Mouse (Mus musculus): ENCODE results near the gene Depdc7. TPM values are rescaled to one million over a fixed set of nuclear protein-coding genes. Genes with fewer than 3 reads are reported as not detected.
A peak's percentile ranks its signal among the peaks of the same experiment; 100 is the strongest.

Gene Depdc7
- total RNA-seq, 4 experiments from 2014 or later: 2.6 to 3.6 (median 3.2) TPM

DNA sequence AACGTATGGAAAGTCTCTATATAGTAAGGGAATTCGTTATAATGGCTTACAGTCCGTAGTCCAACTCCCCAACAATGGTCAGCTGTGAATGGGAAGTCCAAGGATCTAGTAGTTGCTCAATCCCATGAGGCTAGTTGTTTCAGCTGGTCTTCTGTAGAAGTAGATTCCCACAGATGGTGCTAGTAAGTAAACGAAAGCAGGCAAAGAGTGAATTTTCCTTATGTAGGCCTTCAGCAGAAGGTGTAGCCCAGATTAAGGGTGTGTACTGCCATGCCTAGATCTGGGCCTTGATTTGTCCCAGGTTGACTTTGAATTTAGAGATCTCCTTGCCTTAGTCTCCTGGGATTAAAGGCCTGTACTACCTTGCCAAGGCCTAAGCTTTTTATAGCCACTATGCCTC, 26.4 kb downstream of the Depdc7 start, which contains the start of gene Pin1rt1:
TSS of gene Pin1rt1 (minus strand) at position 101 of the 400 bp plus-strand sequence.
- no peak for DNase-seq (ENCODE audit: low spot score in 2 of 2)

- DNase-seq (ENCODE audit: low spot score in 2 of 2): no peak
These were observed 28.4 kb downstream of the Depdc7 start for GRCm38 (mm10) chr2:104714254-104714691.

DNA sequence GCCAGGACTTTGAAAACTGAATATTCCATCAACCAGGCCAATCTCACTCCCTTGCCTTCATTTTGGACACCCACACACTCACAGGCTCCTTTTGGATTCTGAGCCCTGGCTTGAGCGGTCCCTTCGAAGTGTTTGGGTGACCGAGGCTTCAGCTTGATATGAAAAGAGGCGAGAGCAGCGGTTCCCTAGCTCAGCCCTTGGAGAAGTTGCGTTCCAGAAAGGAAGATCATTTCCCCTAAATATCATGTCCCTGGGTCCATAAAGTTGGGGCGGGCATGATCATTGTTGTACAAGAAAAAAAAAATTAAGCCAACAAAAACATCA, 30.2 kb downstream of the Depdc7 start:
- DNase-seq (ENCODE audit: low spot score in 2 of 2): no peak

GRCm38 (mm10) chr2:104711585-104712485, 30.8 kb downstream of the Depdc7 start, which contains the start of gene Tcp11l1:
Gene Tcp11l1 (minus strand): TSS chr2:104712169.
- DNase-seq (ENCODE audit: low spot score in 2 of 2): peak; percentile 52 to 72

- no peak for DNase-seq (ENCODE audit: low spot score in 2 of 2)
These were observed 31.9 kb downstream of the Depdc7 start for GRCm38 (mm10) chr2:104710670-104711370.

DNA sequence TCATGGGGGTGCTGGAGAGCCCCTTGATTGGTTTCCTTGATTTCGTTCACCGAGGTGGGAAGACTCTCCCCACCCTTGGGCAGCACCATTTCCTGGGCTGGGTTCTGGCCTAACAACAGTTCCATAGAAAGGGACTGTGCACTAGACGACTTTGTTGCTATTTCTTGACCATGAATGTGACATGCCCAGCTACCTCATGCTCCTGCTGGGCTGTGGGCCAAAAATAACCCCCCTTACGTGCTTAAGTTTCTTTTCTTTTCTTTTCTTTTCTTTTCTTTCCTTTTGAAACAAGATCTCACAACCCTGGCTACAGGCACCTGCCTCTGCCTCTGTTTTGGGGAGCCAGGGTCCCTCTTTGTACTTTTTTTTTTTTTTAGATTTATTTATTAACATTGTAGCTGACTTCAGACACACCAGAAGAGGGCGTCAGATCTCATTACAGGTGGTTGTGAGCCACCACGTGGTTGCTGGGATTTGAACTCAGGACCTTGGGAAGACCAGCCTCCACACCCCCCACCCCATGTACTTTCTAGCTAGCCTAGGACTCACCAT, 32.8 kb downstream of the Depdc7 start:
- DNase-seq (ENCODE audit: low spot score in 2 of 2): no peak

GRCm38 (mm10) chr2:104704355-104704754, 38.3 kb downstream of the Depdc7 start:
- no peak for DNase-seq (ENCODE audit: low spot score in 2 of 2)

- no peak for DNase-seq (ENCODE audit: low spot score in 2 of 2)
These were observed 39.5 kb downstream of the Depdc7 start for GRCm38 (mm10) chr2:104703158-104703557.

DNA sequence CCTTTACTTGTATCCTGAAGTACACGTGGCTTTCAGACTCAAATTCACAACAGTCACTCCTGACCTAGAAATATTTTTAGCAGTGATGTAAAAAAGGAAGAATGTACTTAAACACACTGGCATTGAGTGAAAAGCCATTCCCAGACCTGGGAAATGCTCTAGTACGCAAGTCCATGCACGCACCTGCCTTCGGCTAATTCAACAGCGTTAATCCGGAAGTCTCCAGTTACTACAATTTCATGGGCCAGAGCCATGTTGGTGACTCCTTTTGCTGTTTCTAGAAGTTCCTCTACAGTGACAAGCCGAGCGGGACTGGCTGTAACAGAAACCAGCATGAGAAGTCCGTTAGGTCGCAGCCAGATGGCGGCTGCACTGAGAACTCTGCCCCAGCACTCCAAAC, 43.0 kb downstream of the Depdc7 start:
- no peak for DNase-seq (ENCODE audit: low spot score in 2 of 2)

DNA sequence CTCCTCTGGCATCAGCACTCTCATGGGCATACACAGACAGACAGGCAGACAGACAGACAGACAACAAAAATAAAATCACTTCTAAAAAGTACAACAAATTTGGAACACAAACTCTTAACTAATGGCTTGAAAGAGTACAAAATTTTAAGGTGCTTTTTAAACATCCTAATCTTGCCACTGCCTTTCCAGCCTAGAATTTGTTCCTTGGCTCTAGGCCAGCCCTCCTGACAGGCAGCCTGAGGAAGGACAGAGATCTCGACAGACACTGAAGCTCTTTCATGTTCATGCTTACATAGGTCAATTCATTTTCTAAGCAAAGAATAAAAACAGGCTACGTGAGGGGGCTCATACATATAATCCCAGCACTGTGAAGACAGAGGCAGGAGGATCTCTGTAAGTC, 50.1 kb downstream of the Depdc7 start:
- no peak for DNase-seq (ENCODE audit: low spot score in 2 of 2)

DNA sequence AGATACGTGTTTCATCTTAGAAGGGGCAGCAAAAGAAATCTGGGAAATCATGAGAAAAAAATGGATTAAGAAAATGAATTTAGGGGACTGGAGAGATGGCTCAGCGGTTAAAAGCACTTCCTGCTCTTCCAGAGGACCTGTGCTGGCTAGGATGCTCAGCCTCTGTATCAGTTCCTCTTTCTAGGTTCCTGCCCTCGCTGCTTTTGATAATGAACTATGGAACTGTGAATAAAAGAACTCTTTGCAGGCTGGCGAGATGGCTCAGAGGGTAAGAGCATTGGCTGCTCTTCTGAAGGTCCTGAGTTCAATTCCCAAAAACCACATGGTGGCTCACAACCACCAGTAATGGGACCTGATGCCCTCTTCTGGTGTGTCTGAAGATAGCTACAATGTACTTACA, 52.0 kb downstream of the Depdc7 start:
- DNase-seq (ENCODE audit: low spot score in 2 of 2): no peak

DNA sequence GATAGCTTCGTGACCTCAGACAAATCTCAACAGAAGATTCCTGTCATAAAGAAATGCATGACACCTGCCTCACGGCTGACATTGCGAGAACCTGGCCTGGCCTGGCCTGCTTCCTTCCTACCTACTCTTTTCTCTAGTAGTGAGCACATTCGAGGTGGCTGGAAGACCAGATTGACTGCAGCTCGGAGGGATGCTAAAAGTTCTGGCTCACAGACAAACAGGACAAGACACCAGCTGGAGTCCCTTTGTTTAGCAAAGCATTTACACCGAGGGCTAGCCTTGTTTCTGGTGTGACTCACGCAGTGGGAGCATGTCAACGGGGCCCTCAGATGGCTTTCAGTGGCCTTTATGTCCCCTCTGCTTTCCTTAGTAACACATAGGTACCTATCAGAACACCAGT, 54.0 kb downstream of the Depdc7 start:
- DNase-seq (ENCODE audit: low spot score in 2 of 2): no peak

- no peak for DNase-seq (ENCODE audit: low spot score in 2 of 2)
These were observed 54.4 kb downstream of the Depdc7 start for GRCm38 (mm10) chr2:104688321-104688720.

DNA sequence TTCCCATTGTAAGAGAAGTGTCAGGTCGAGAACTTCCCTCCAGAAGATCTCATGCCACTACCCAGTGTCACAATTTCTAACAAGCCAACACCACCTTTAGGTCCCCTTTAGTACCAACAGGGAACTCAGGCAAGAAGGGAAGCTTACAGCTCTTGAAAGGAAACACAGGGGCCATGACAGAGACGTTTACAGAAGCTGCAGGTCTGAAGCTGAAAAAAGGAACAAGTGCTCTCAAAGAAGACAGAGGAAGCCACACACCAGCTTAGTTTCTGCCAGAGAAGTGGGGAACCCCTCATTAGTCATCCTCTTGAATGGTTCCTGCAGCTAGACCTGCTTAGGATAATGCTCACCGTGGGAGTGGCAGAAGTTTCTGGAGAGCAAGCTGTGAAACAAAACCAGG, 55.4 kb downstream of the Depdc7 start:
- DNase-seq (ENCODE audit: low spot score in 2 of 2): no peak

- peak; percentile 63 to 79 for DNase-seq (ENCODE audit: low spot score in 2 of 2)
These were observed 57.3 kb downstream of the Depdc7 start for GRCm38 (mm10) chr2:104685418-104685817.

- no peak for DNase-seq (ENCODE audit: low spot score in 2 of 2)
These were observed 57.9 kb downstream of the Depdc7 start for GRCm38 (mm10) chr2:104684771-104685170.

DNA sequence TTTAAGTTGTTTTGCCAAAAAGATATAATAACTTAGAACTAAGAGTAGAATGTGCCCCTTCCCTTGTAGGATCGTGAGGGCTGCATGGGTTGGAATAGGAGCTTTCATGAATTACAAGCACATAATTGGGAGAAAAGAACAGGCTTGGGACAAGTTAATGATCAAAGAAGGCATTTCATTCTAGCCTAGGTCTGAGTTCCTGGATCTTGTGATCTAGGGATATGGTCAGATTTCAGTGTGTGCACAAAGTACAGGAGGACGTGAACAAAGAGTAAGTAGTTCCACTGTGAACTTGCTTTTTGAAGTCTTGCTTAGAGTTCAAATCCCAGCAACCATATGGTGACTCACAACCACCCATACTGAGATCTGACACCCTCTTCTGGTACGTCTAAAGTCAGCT, 65.4 kb downstream of the Depdc7 start:
- DNase-seq (ENCODE audit: low spot score in 2 of 2): no peak

Other genes with a start within 250 kb of the Depdc7 start
- gene Hipk3, start 248.4 kb downstream of the Depdc7 start, total RNA-seq (2022): 10 to 100 TPM; 70.7 to 78.3 (median 74.8) TPM
- gene Cstf3, start 152.4 kb downstream of the Depdc7 start, total RNA-seq (2022): 10 to 100 TPM; 37.5 to 48.0 (median 44.4) TPM
- gene Tcp11l1, start 30.7 kb downstream of the Depdc7 start, total RNA-seq (2022): 10 to 100 TPM; 39.0 to 53.4 (median 42.7) TPM
- gene Pin1rt1, start 26.5 kb downstream of the Depdc7 start, total RNA-seq (2022): not detected
- 10 to 100 TPM; 10.3 to 12.0 (median 11.2) TPM for gene Qser1, start 73.9 kb upstream of the Depdc7 start, total RNA-seq (2022)
- 1 to 10 TPM in 2 of 4 experiments, under 1 TPM in 2; 0.85 to 2.0 (median 1.2) TPM for gene Prrg4, start 107.0 kb upstream of the Depdc7 start, total RNA-seq (2022)
- 1 to 10 TPM in 1 of 4 experiments, not detected in 3; 1.4 TPM for gene Ccdc73, start 124.9 kb upstream of the Depdc7 start, total RNA-seq (2022)